Comparison of ENCODE assay signal across 21 mouse cellular contexts in genomic region chr4:130186891-130187290, GRCm38 (mm10). TPM values are rescaled to one million over a fixed set of nuclear protein-coding genes. Genes with fewer than 3 reads are reported as not detected.
"Had no signal": no experiment of that assay in that cellular context is flagged by ENCODE, and none has a peak within 500 bp of the region (broad histone marks: within the 10 kb centered on the region; RNA-seq: fewer than 3 reads in every experiment).

No protein-coding gene starts in this region.

- H3K27ac ChIP-seq: layer of hippocampus, adult 2 months; limb, embryonic 10.5 days; liver, embryonic 15.5 days; macrophage; neural tube, embryonic 13.5 days had no signal

- H3K36me3 ChIP-seq: limb, embryonic 10.5 days; liver, embryonic 15.5 days; neural tube, embryonic 13.5 days had no signal

- DNase-seq: kidney, adult 18-20 months; kidney, postnatal 10 days; kidney, postnatal 4 days; lung, adult 2 months; retina, postnatal 1 day; right cerebral cortex, postnatal 14 days; thymus, postnatal 4 days had no signal

- H3K9me3 ChIP-seq: limb, embryonic 10.5 days; liver, embryonic 15.5 days; megakaryocyte, embryonic 14.5 days; neural tube, embryonic 13.5 days had no signal

- H3K4me3 ChIP-seq: layer of hippocampus, adult 2 months; limb, embryonic 10.5 days; liver, embryonic 15.5 days; megakaryocyte, embryonic 14.5 days; neural tube, embryonic 13.5 days had no signal

- H3K27me3 ChIP-seq: neural tube, embryonic 13.5 days had no signal

- H3K4me2 ChIP-seq: liver, embryonic 11.5 days; liver, embryonic 15.5 days; midbrain, embryonic 11.5 days; neural tube, embryonic 13.5 days had no signal

- ATAC-seq: midbrain, embryonic 16.5 days had no signal

- H3K9ac ChIP-seq: liver, embryonic 15.5 days; neural tube, embryonic 13.5 days had no signal

- H3K4me1 ChIP-seq: neural tube, embryonic 13.5 days had no signal

RNA-seq across cellular contexts. Expression of gene Tinagl1, which starts 12.0 kb away (rescaled TPM):
- polyA plus RNA-seq: macrophage had no signal

RNA-seq across cellular contexts. Expression of gene Gm853, which starts 35.3 kb away (rescaled TPM):
- total RNA-seq: layer of hippocampus, postnatal 10 days; left cerebral cortex, postnatal 14 days had no signal
- polyA plus RNA-seq: kidney, embryonic 14.5 days; limb, embryonic 10.5 days; liver, embryonic 11.5 days; liver, embryonic 15.5 days; lung, adult 2 months; macrophage; midbrain, embryonic 11.5 days; midbrain, embryonic 16.5 days; neural tube, embryonic 13.5 days; small intestine, adult 2 months; stomach, embryonic 16.5 days had no signal

RNA-seq across cellular contexts. Expression of gene Hcrtr1, which starts 47.7 kb away (rescaled TPM):
- polyA plus RNA-seq: kidney, embryonic 14.5 days; limb, embryonic 10.5 days; liver, embryonic 15.5 days; macrophage had no signal
